Mouse (Mus musculus): Measurements from ENCODE around the gene Ybey.

GRCm38 (mm10) chr10:76416811-76417210 lies 52.1 kb downstream of the Ybey start:
- TF ChIP-seq CTCF (IDR thresholded peaks at IDR 0.05; ENCODE audit: low read depth, low read length) (no peak), GATA1 (IDR thresholded peaks at IDR 0.05; ENCODE audit: borderline replicate concordance, low read length) (no peak), POLR2AphosphoS5 (IDR thresholded peaks at IDR 0.05; ENCODE audit: insufficient replicate concordance, low read depth, low read length) (no peak), GATA2 (IDR thresholded peaks at IDR 0.05; ENCODE audit: borderline replicate concordance, low read depth, low read length) (no peak), TAL1 (conservative IDR thresholded peaks at IDR 0.05; ENCODE audit: low read depth, low read length) (no peak)

Data from G1E (cell line).